Mouse (Mus musculus) forebrain, embryonic 16.5 days (tissue): ENCODE data around the gene Babam2. TPM values are rescaled to one million over a fixed set of nuclear protein-coding genes. Genes with fewer than 3 reads are reported as not detected.
"Not testable (repeated sequence)": the region's sequence is repeated elsewhere in the genome, so short reads cannot be mapped to it uniquely, and the experiment has no call there.

Experiments used
- ATAC-seq: fragments of 200-750 bp; cut with Nextera tagmentation; 2 replicates; pipeline ENCODE4 v1.8.0; 2017; ENCODE audit warnings: mild to moderate bottlenecking, moderate library complexity
- H3K27ac ChIP-seq: fragments of 300-500 bp; sonication (generic); 2 replicates; pipeline ENCODE4 v1.5.1; 2014; ENCODE audit warnings: low read length, control low read depth
- H3K27me3 ChIP-seq: fragments of 300-500 bp; sonication (generic); replicated peaks from 2 replicates; pipeline ENCODE4 v1.6.1; 2014; ENCODE audit warnings: low read length; ENCODE audit not compliant: control insufficient read depth, insufficient read depth
- H3K36me3 ChIP-seq: fragments of 300-500 bp; sonication (generic); 2 replicates; pipeline ENCODE4 v1.6.1; 2014; ENCODE audit not compliant: control insufficient read depth, insufficient read depth
- H3K4me1 ChIP-seq: fragments of 300-500 bp; sonication (generic); replicated peaks from 2 replicates; pipeline ENCODE4 v1.6.1; 2014; ENCODE audit warnings: low read length; ENCODE audit not compliant: control insufficient read depth, insufficient read depth
- H3K4me2 ChIP-seq: fragments of 300-500 bp; sonication (generic); 2 replicates; pipeline ENCODE4 v1.6.1; 2014; ENCODE audit warnings: mild to moderate bottlenecking, low read length, control low read depth
- H3K4me3 ChIP-seq: fragments of 300-500 bp; sonication (generic); replicated peaks from 2 replicates; pipeline ENCODE4 v1.5.1; 2014; ENCODE audit warnings: mild to moderate bottlenecking, low read length, control low read depth
- H3K9ac ChIP-seq: fragments of 300-500 bp; sonication (generic); replicated peaks from 2 replicates; pipeline ENCODE4 v1.6.1; 2014; ENCODE audit warnings: low read depth, low read length, control low read depth
- H3K9me3 ChIP-seq: fragments of 300-500 bp; sonication (generic); 2 replicates; pipeline ENCODE4 v1.6.1; 2016; ENCODE audit warnings: low read length; ENCODE audit not compliant: control insufficient read depth
- WGBS: fragments of 180-500 bp; shearing (Covaris S2); extraction: QIAGEN DNeasy Blood & Tissue Kit; methylation state at CpG from one replicate; pipeline ENCODE4 v1.1.7; 2014; 5-methylcytosine and 5-hydroxymethylcytosine counted together
- polyA plus RNA-seq: library from polyadenylated mRNA; unstranded; fragments of >200 nt; fragmentation: Nextera tagmentation; extraction: Ambion mirVana; gene quantifications from 2 replicates; pipeline ENCODE4 v1.2.1, GENCODE M21; 2015

Gene Babam2
- polyA plus RNA-seq, 1 experiment from 2014 or later = 53.5 TPM

DNA sequence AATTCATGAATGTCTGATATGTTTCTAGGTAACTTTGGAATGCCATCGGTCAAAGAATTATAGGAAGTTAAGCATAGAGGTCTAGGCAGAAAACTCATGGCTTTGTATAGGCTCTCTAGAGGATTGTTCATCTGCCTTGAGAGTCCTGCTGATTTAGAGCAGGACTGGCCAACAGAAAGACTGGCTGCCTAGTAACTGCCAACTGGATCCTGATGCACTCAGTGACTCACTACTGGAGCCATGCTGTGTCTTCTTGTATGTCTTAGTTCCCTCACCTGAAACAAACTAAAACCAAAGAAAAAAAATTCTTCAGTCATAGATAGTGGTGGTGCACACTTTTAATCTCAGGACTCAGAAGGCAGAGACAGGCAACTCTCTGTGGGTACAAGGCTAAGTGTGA lies 156.3 kb downstream of the Babam2 start:
- no peak for ATAC-seq
- Histone ChIP-seq H3K27me3 (no peaks in the 10 kb centered on the region), H3K27ac (no peak overlapping the region), H3K4me2 (no peak overlapping the region), H3K36me3 (no peaks in the 10 kb centered on the region), H3K4me1 (no peaks in the 10 kb centered on the region), H3K4me3 (no peak overlapping the region), H3K9me3 (no peaks in the 10 kb centered on the region), H3K9ac (no peak overlapping the region)
- 97% methylated on average over 1 of the region's 1 CpGs for WGBS

DNA sequence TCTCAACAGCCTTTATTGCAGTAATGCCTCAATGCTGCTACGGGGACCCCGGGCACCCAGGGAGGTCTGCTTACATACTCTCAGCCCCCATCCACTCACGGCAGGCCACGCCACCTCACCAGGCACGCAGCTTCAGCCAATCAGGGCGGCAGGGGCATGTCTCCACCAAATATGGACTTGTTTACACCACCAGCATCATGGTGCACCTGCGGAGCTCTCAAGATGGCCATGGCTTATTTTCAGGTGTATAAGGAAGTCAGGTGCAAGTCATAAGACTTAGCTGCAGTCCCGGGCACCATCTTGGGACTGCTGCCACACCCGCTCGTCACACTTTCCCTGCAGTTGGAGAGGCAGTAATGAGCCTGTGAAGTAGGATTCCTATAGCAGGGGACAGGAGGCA lies 161.4 kb downstream of the Babam2 start:
- not testable (repeated sequence) for H3K36me3 ChIP-seq, ATAC-seq, H3K4me2 ChIP-seq, H3K27ac ChIP-seq, H3K4me1 ChIP-seq, H3K4me3 ChIP-seq, H3K9me3 ChIP-seq, H3K9ac ChIP-seq, H3K27me3 ChIP-seq
- 83% methylated on average over 10 of the region's 10 CpGs for WGBS

DNA sequence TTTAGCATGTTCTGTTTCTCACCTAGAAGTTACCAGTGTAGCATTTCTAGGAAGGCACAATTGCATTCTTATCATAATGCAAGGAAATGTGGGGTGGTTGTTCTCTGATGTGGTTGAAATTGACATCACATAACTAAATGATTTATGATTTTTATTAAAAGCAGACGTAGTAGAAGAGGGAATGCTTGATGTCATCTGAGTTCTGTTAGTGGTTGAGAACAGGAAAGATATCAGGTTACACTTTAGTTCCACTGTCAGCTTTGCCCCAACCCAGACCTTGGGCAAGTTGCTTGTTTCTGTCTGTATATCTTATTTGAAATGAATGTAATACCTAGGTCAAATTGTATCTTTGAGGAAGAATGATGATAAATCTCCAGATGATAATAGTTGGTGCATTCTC lies 162.9 kb downstream of the Babam2 start:
- Histone ChIP-seq H3K4me3 (no peak overlapping the region), H3K27ac (no peak overlapping the region), H3K27me3 (no peaks in the 10 kb centered on the region), H3K4me1 (no peaks in the 10 kb centered on the region), H3K36me3 (no peaks in the 10 kb centered on the region), H3K4me2 (no peak overlapping the region), H3K9me3 (no peaks in the 10 kb centered on the region), H3K9ac (no peak overlapping the region)
- 80% methylated on average over 1 of the region's 1 CpGs for WGBS
- no peak for ATAC-seq

GRCm38 (mm10) chr5:31860831-31861624 lies 163.5 kb downstream of the Babam2 start:
- 94% methylated on average over 5 of the region's 5 CpGs for WGBS
- no peaks in the 10 kb centered on the region for H3K36me3 ChIP-seq
- H3K27ac ChIP-seq = no peak overlapping the region
- H3K9me3 ChIP-seq = no peaks in the 10 kb centered on the region
- no peaks in the 10 kb centered on the region for H3K4me1 ChIP-seq
- no peak for ATAC-seq
- H3K27me3 ChIP-seq = no peaks in the 10 kb centered on the region
- no peak overlapping the region for H3K4me2 ChIP-seq
- no peak overlapping the region for H3K9ac ChIP-seq
- H3K4me3 ChIP-seq = no peak overlapping the region

GRCm38 (mm10) chr5:31862753-31863468 lies 165.4 kb downstream of the Babam2 start:
- H3K27me3 ChIP-seq = no peaks in the 10 kb centered on the region
- no peak overlapping the region for H3K4me2 ChIP-seq
- no peaks in the 10 kb centered on the region for H3K4me1 ChIP-seq
- no peaks in the 10 kb centered on the region for H3K36me3 ChIP-seq
- no peaks in the 10 kb centered on the region for H3K9me3 ChIP-seq
- WGBS = 85% methylated on average over 1 of the region's 1 CpGs
- no peak overlapping the region for H3K27ac ChIP-seq
- ATAC-seq = no peak
- no peak overlapping the region for H3K9ac ChIP-seq
- no peak overlapping the region for H3K4me3 ChIP-seq

- H3K4me2 ChIP-seq = no peak overlapping the region
- ATAC-seq = no peak
- 57% methylated on average over 2 of the region's 2 CpGs for WGBS
Measured at GRCm38 (mm10) chr5:31864095-31864494, 166.6 kb downstream of the Babam2 start.

DNA sequence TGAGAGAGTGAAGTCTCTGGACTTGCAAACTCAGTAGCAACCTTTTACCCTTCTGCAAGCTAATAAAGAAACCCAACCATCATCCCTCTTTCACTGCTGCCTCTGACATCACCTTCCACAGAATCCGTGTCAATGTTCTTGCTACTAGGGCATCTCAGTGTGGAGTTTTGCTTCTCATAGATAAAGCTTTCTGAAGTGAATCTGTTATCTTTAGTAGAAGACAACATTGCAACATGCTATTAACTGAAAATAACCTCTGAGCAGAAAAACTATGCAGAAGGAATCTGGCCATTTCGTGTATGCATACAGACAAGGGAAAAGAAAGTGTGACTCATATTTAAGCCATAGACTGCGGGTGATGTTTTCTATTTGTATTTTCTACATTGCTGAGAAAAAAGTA lies 168.6 kb downstream of the Babam2 start:
- H3K4me1 ChIP-seq = no peaks in the 10 kb centered on the region
- H3K27ac ChIP-seq = no peak overlapping the region
- no peaks in the 10 kb centered on the region for H3K9me3 ChIP-seq
- no peak for ATAC-seq
- no peak overlapping the region for H3K9ac ChIP-seq
- H3K27me3 ChIP-seq = no peaks in the 10 kb centered on the region
- no peaks in the 10 kb centered on the region for H3K36me3 ChIP-seq
- H3K4me3 ChIP-seq = no peak overlapping the region
- no peak overlapping the region for H3K4me2 ChIP-seq
- 88% methylated on average over 3 of the region's 3 CpGs for WGBS

More at GRCm38 (mm10) chr5:31864095-31864494, 166.6 kb downstream of the Babam2 start:
- H3K36me3 ChIP-seq = no peaks in the 10 kb centered on the region
- H3K27me3 ChIP-seq = no peaks in the 10 kb centered on the region
- no peak overlapping the region for H3K27ac ChIP-seq
- no peak overlapping the region for H3K9ac ChIP-seq
- H3K4me3 ChIP-seq = no peak overlapping the region
- H3K4me1 ChIP-seq = no peaks in the 10 kb centered on the region
- no peaks in the 10 kb centered on the region for H3K9me3 ChIP-seq

GRCm38 (mm10) chr5:31870856-31871520 lies 173.5 kb downstream of the Babam2 start:
- WGBS = 87% methylated on average over 8 of the region's 8 CpGs
- no peaks in the 10 kb centered on the region for H3K4me1 ChIP-seq
- no peak overlapping the region for H3K9ac ChIP-seq
- no peak for ATAC-seq
- H3K27ac ChIP-seq = no peak overlapping the region
- no peaks in the 10 kb centered on the region for H3K9me3 ChIP-seq
- no peaks in the 10 kb centered on the region for H3K36me3 ChIP-seq
- no peak overlapping the region for H3K4me2 ChIP-seq
- no peak overlapping the region for H3K4me3 ChIP-seq
- H3K27me3 ChIP-seq = no peaks in the 10 kb centered on the region

GRCm38 (mm10) chr5:31873328-31873727 lies 175.8 kb downstream of the Babam2 start:
- Histone ChIP-seq H3K9ac (no peak overlapping the region), H3K4me2 (no peak overlapping the region), H3K4me1 (no peaks in the 10 kb centered on the region), H3K27me3 (no peaks in the 10 kb centered on the region), H3K4me3 (no peak overlapping the region), H3K27ac (no peak overlapping the region), H3K9me3 (no peaks in the 10 kb centered on the region), H3K36me3 (no peaks in the 10 kb centered on the region)
- 85% methylated on average over 2 of the region's 2 CpGs for WGBS
- ATAC-seq = no peak
